Mouse (Mus musculus) intestine, embryonic 14.5 days (tissue): ENCODE data around the gene Tubb4a. TPM values are rescaled to one million over a fixed set of nuclear protein-coding genes. Genes with fewer than 3 reads are reported as not detected.
"Not testable (repeated sequence)": the region's sequence is repeated elsewhere in the genome, so short reads cannot be mapped to it uniquely, and the experiment has no call there.

Experiments used
- ATAC-seq: fragments of 200-750 bp; cut with Nextera tagmentation; replicated peaks from 2 replicates; pipeline ENCODE4 v1.8.0; 2017; ENCODE audit warnings: low read depth, moderate number of reproducible peaks, moderate TSS enrichment, moderate library complexity; ENCODE audit not compliant: low FRiP score, low TSS enrichment
- DNase-seq: peaks from one replicate; pipeline ENCODE4 v3.0.0-alpha.2; 2018; ENCODE audit warnings: low spot score
- H3K27ac ChIP-seq: fragments of 300-500 bp; sonication (generic); 2 replicates; pipeline ENCODE4 v1.5.1; 2014; ENCODE audit warnings: low read depth, mild to moderate bottlenecking, control low read depth
- H3K27me3 ChIP-seq: fragments of 300-500 bp; sonication (generic); replicated peaks from 2 replicates; pipeline ENCODE4 v1.6.1; 2014; ENCODE audit warnings: low read length, control low read depth; ENCODE audit not compliant: control insufficient read depth, insufficient read depth
- H3K36me3 ChIP-seq: fragments of 300-500 bp; sonication (generic); 2 replicates; pipeline ENCODE4 v1.6.1; 2014; ENCODE audit warnings: low read length, control low read depth; ENCODE audit not compliant: control insufficient read depth, insufficient read depth
- H3K4me1 ChIP-seq: fragments of 300-500 bp; sonication (generic); replicated peaks from 2 replicates; pipeline ENCODE4 v1.6.1; 2014; ENCODE audit warnings: low read length, control low read depth, mixed read lengths; ENCODE audit not compliant: control insufficient read depth, insufficient read depth
- H3K4me2 ChIP-seq: fragments of 300-500 bp; sonication (generic); 2 replicates; pipeline ENCODE4 v1.6.1; 2014; ENCODE audit warnings: low read length
- H3K4me3 ChIP-seq: fragments of 300-500 bp; sonication (generic); 2 replicates; pipeline ENCODE4 v1.5.1; 2014; ENCODE audit warnings: low read depth, low read length, control low read depth, mixed read lengths
- H3K9ac ChIP-seq: fragments of 300-500 bp; sonication (generic); 2 replicates; pipeline ENCODE4 v1.6.1; 2014; ENCODE audit warnings: mild to moderate bottlenecking, low read length
- H3K9me3 ChIP-seq: fragments of 300-500 bp; sonication (generic); 2 replicates; pipeline ENCODE4 v1.6.1; 2016; ENCODE audit warnings: low read length, control low read depth; ENCODE audit not compliant: control insufficient read depth
- WGBS: fragments of 180-500 bp; shearing (Covaris S2); extraction: QIAGEN DNeasy Blood & Tissue Kit; methylation state at CpG from one replicate; pipeline ENCODE4 v1.1.7; 2014; 5-methylcytosine and 5-hydroxymethylcytosine counted together
- polyA plus RNA-seq: library from polyadenylated mRNA; unstranded; fragments of >200 nt; fragmentation: Nextera tagmentation; extraction: Ambion mirVana; gene quantifications from 2 replicates; pipeline ENCODE4 v1.2.1, GENCODE M21; 2014

The Tubb4a gene
- 36.4 and 43.1 TPM in 2 replicates for polyA plus RNA-seq

DNA sequence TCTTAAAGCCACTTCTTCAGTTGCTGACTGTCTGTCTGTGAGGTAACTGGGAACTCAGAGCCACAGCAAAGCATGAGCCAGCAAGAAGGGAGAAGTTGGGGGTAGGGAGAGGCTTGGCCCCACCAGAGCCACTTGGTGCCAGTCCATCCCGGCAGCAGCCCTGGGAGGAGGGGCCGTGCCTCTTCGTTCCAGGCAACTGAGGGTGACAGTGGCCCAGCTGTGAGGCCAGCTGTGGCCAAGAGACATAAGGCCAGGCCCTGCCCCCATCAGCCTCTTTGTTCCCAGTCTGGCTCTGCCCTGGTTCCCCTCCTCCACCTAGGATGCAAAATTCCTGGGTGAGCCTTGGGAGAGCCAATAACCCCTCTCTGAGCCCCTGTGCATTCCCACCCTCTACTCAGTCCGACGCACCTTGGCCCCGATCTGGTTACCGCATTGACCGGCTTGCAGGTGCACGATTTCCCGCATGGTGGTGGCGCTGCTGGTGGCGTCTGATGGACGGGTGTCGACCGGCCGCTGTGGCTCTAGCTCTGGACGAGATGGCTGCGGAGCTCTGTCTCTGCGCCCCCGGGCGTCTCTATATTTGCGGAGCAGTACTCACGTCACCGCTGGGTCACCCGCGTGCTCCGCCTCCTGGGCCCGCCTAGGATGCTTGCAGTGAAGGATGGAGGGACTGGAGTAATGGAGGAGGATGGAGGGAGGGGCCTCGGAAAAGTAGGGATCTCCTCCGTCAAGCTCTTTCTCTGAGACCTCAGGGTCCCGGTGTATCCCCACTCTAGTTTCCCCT is at the start of gene Tubb4a:
Tubb4a (minus strand) TSS at position 734 of the 784 bp plus-strand sequence.
- H3K4me2 ChIP-seq: peak within 1 kb of the TSS; percentile 63
- no peaks in the 10 kb centered on the region for H3K27me3 ChIP-seq
- DNase-seq: peak; percentile 66
- H3K27ac ChIP-seq: no peak within 1 kb of the TSS
- peak; percentile 82 for ATAC-seq
- H3K4me1 ChIP-seq: no peaks in the 10 kb centered on the region; the same call in 1 of the 2 replicates
- under 1% methylated on average over 31 of the region's 31 CpGs for WGBS
- H3K36me3 ChIP-seq: no peaks in the 10 kb centered on the region
- peak within 1 kb of the TSS; percentile 42 for H3K4me3 ChIP-seq
- H3K9me3 ChIP-seq: no peaks in the 10 kb centered on the region
- peak within 1 kb of the TSS; percentile 38 for H3K9ac ChIP-seq

DNA sequence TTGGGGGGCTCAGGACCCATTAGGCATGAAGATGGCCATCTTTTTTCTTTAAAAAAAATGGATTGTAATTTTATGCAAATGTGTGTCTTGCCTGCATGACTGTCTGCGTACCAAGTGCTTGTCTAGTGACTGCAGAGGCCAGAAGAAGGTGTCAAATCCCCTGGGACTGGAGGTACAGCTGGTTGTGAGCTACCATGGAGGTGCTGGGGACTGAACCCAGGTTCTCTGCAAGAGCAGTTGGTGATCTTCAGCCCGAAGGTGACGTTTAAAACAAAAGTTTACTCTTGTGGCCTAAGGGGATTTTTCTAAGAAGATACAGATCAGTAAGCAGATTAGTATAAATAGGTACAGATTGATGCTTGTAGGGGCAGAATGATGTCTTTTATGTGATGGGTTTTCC is 48.1 kb upstream of the Tubb4a start:
- no peak for ATAC-seq
- no peak overlapping the region for H3K4me2 ChIP-seq
- H3K9ac ChIP-seq: no peak overlapping the region
- H3K36me3 ChIP-seq: no peaks in the 10 kb centered on the region
- no peaks in the 10 kb centered on the region for H3K27me3 ChIP-seq
- WGBS: 77% methylated on average over 3 of the region's 3 CpGs
- H3K4me1 ChIP-seq: no peaks in the 10 kb centered on the region
- DNase-seq: no peak
- H3K27ac ChIP-seq: no peak overlapping the region
- no peak overlapping the region for H3K4me3 ChIP-seq
- no peaks in the 10 kb centered on the region for H3K9me3 ChIP-seq

- H3K27ac ChIP-seq: no peak overlapping the region
- no peak overlapping the region for H3K4me3 ChIP-seq
- H3K36me3 ChIP-seq: no peaks in the 10 kb centered on the region
- ATAC-seq (no peak), DNase-seq (no peak)
- H3K9ac ChIP-seq: no peak overlapping the region
- no peaks in the 10 kb centered on the region for H3K9me3 ChIP-seq
- H3K4me2 ChIP-seq: no peak overlapping the region
- 80% methylated on average over 2 of the region's 2 CpGs for WGBS
- H3K27me3 ChIP-seq: no peaks in the 10 kb centered on the region
- no peaks in the 10 kb centered on the region for H3K4me1 ChIP-seq
Observed at GRCm38 (mm10) chr17:57134693-57135092, 47.1 kb upstream of the Tubb4a start.

GRCm38 (mm10) chr17:57134021-57134420 is 46.4 kb upstream of the Tubb4a start:
- H3K27me3 ChIP-seq, H3K4me1 ChIP-seq, H3K4me3 ChIP-seq, H3K36me3 ChIP-seq, H3K9ac ChIP-seq, H3K27ac ChIP-seq, H3K9me3 ChIP-seq, DNase-seq, H3K4me2 ChIP-seq, ATAC-seq: not testable (repeated sequence)
- 12% methylated on average over 3 of the region's 3 CpGs for WGBS

DNA sequence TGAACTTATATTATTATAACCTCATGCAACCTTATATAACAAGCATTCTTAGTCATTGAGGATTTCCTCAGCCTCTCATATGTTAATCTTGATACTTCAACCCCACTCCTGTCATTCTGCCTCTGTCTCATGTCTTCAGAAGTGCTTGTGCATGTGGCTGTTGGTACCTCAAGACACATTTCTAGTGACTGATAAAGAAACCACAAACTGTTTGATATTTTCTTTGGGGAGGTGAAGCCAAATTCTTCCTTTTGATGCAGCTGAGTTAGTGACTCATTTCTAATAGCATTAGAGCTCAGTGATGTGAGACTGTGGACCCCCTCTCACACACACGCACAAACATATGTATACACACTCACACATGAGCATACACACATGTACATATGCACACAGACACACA is 44.2 kb upstream of the Tubb4a start:
- DNase-seq (no peak), ATAC-seq (no peak)
- H3K27me3 ChIP-seq: no peaks in the 10 kb centered on the region
- H3K4me3 ChIP-seq: no peak overlapping the region
- no peaks in the 10 kb centered on the region for H3K9me3 ChIP-seq
- H3K27ac ChIP-seq: no peak overlapping the region
- WGBS: 98% methylated on average over 1 of the region's 1 CpGs
- H3K9ac ChIP-seq: no peak overlapping the region
- no peaks in the 10 kb centered on the region for H3K36me3 ChIP-seq
- no peak overlapping the region for H3K4me2 ChIP-seq
- no peaks in the 10 kb centered on the region for H3K4me1 ChIP-seq

- H3K4me2 ChIP-seq: no peak overlapping the region
- no peak overlapping the region for H3K9ac ChIP-seq
- H3K9me3 ChIP-seq: no peaks in the 10 kb centered on the region
- DNase-seq (no peak), ATAC-seq (no peak)
- 51% methylated on average over 3 of the region's 3 CpGs for WGBS
- H3K4me3 ChIP-seq: no peak overlapping the region
- no peaks in the 10 kb centered on the region for H3K27me3 ChIP-seq
- H3K36me3 ChIP-seq: no peaks in the 10 kb centered on the region
- H3K4me1 ChIP-seq: no peaks in the 10 kb centered on the region
- no peak overlapping the region for H3K27ac ChIP-seq
Observed at GRCm38 (mm10) chr17:57125853-57126622, 38.5 kb upstream of the Tubb4a start.

DNA sequence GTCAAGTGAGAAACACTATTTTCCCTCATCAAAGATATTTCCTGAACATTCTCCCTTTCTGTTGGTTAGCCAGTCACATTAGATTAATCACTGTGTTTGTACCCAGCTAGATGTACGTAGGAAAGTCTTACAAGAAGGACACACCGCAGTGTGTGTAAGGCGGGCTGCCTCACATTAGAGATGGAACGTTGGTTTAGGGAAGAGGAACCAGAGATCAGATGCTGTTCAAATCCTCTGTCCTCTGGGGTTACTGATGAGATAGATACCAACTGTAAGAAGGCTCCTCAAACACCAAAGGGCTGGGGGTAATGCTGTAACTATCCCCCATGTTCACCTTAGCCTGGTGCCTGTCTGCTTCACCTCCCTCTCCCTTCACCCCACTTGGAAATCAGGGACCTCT is 37.2 kb upstream of the Tubb4a start:
- no peaks in the 10 kb centered on the region for H3K36me3 ChIP-seq
- no peaks in the 10 kb centered on the region for H3K9me3 ChIP-seq
- no peaks in the 10 kb centered on the region for H3K27me3 ChIP-seq
- H3K4me3 ChIP-seq: no peak overlapping the region
- H3K9ac ChIP-seq: no peak overlapping the region
- no peak overlapping the region for H3K27ac ChIP-seq
- no peaks in the 10 kb centered on the region for H3K4me1 ChIP-seq
- ATAC-seq (no peak), DNase-seq (no peak)
- 70% methylated on average over 4 of the region's 4 CpGs for WGBS
- no peak overlapping the region for H3K4me2 ChIP-seq

DNA sequence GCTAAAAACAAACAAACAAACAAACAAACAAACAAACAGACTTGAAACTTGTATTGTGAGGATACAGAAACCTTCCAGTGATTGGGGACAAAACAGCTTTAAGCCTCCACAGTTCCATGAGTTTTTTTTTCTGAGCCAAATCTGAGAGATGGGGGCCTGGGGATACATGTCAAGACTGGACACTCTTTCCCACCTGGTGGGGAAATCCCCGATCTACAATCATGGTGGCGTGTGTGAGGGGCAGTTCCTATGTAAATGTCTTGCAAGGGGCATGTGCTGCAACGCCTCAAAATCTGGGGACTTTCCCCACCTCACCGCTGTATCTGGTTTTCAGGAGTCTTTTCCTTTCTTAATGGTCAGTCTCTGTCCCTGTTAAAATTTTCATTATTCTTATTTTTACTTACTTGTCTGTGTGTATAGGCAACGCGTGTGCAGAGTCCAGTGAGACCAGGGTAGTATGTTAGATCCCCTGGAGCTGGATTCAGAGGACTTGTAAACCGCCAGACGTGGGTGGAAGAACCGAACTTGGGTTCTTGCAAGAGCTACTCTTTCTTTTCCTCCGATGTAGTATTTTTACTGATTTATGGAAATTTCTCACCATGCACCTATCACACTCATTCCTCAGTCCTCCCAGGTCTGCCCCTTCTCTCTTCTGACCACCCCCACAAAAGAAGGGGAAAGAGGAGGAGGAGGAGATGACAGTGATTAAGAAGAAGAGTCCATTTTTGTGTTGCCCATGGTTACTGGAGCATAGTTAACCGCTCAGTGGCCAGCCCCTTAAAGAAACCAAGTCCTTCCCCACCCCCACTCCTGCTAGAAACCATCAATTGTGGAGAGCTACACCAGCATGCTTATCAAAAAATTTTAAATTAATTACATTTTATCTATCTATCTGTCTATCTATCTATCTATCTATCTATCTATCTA is 35.9 kb upstream of the Tubb4a start:
- H3K36me3 ChIP-seq: no peaks in the 10 kb centered on the region
- H3K4me1 ChIP-seq: peaks cover 4% of the 10 kb centered on the region; the same call in 1 of the 2 replicates
- ATAC-seq: no peak
- no peak overlapping the region for H3K27ac ChIP-seq
- 86% methylated on average over 11 of the region's 11 CpGs for WGBS
- H3K9ac ChIP-seq: no peak overlapping the region
- H3K4me2 ChIP-seq: no peak overlapping the region
- DNase-seq: no peak
- no peaks in the 10 kb centered on the region for H3K27me3 ChIP-seq
- no peak overlapping the region for H3K4me3 ChIP-seq
- H3K9me3 ChIP-seq: no peaks in the 10 kb centered on the region
